Mouse (Mus musculus) E14TG2a.4 (cell line): ENCODE results near the gene Trim3.

Source experiments
- H3K27me3 ChIP-seq: 2 replicates; pipeline ENCODE4 v1.6.1; 2014; ENCODE audit warnings: low read length, control low read depth; ENCODE audit not compliant: insufficient read depth
- H3K36me3 ChIP-seq: 2 replicates; pipeline ENCODE4 v1.6.1; 2014; ENCODE audit warnings: low read length, control low read depth; ENCODE audit not compliant: insufficient read depth
- H3K4me1 ChIP-seq: replicated peaks from 2 replicates; pipeline ENCODE4 v1.6.1; 2014; ENCODE audit warnings: low read depth, low read length, control low read depth
- H3K4me3 ChIP-seq: replicated peaks from 2 replicates; pipeline ENCODE4 v1.5.1; 2014; ENCODE audit warnings: mild to moderate bottlenecking, low read length
- H3K9me3 ChIP-seq: 2 replicates; pipeline ENCODE4 v1.6.1; 2014; ENCODE audit warnings: low read length, control low read depth
- CTCF ChIP-seq: conservative IDR thresholded peaks from 2 replicates; pipeline ENCODE4 v1.5.1; 2014; ENCODE audit warnings: low read length
- NANOG ChIP-seq: IDR thresholded peaks from 2 replicates; pipeline ENCODE4 v1.6.1; 2014; ENCODE audit warnings: borderline replicate concordance, low read length, mixed read lengths
- POU5F1 ChIP-seq: IDR thresholded peaks from 2 replicates; pipeline ENCODE4 v1.6.1; 2014; ENCODE audit warnings: low read length, borderline replicate concordance

Gene Trim3

GRCm38 (mm10) chr7:105633127-105633800 lies at the start of gene Trim3:
TSS of gene Trim3 (minus strand) at chr7:105633571.
- Histone ChIP-seq H3K27me3 (peaks cover 30% of the 10 kb centered on the region), H3K36me3 (peaks cover 30% of the 10 kb centered on the region), H3K4me1 (peaks cover 28% of the 10 kb centered on the region), H3K9me3 (no peaks in the 10 kb centered on the region), H3K4me3 (peak within 1 kb of the TSS; percentile 93)
- no peak for TF ChIP-seq NANOG
- TF ChIP-seq POU5F1, result no peak
- no peak for TF ChIP-seq CTCF

GRCm38 (mm10) chr7:105650639-105651435 lies 17.5 kb upstream of the Trim3 start, which contains the start of gene Dnhd1:
TSS of gene Dnhd1 (plus strand) at chr7:105650827.
- Histone ChIP-seq H3K4me1 (peaks cover 20% of the 10 kb centered on the region), H3K9me3 (no peaks in the 10 kb centered on the region), H3K4me3 (peak within 1 kb of the TSS; percentile 72), H3K27me3 (no peaks in the 10 kb centered on the region; the same call in 1 of the 2 replicates), H3K36me3 (no peaks in the 10 kb centered on the region)
- peak; percentile 29; the same call in 1 of the 2 replicates for TF ChIP-seq CTCF
- no peak for TF ChIP-seq POU5F1
- TF ChIP-seq NANOG, result no peak

- H3K4me1 ChIP-seq, result peaks cover 26% of the 10 kb centered on the region
- TF ChIP-seq CTCF (no peak), NANOG (no peak), POU5F1 (no peak)
- no peaks in the 10 kb centered on the region for H3K9me3 ChIP-seq
- no peak overlapping the region for H3K4me3 ChIP-seq
- H3K36me3 ChIP-seq, result peaks cover 55% of the 10 kb centered on the region
- H3K27me3 ChIP-seq, result no peaks in the 10 kb centered on the region
Measured at GRCm38 (mm10) chr7:105641936-105642335, 8.6 kb upstream of the Trim3 start.

- peaks cover 65% of the 10 kb centered on the region for H3K36me3 ChIP-seq
- peak overlapping the region; percentile 94 for H3K4me3 ChIP-seq
- no peaks in the 10 kb centered on the region for H3K9me3 ChIP-seq
- no peak for TF ChIP-seq POU5F1
- no peak for TF ChIP-seq NANOG
- TF ChIP-seq CTCF, result no peak
- H3K27me3 ChIP-seq, result no peaks in the 10 kb centered on the region
- H3K4me1 ChIP-seq, result peaks cover 30% of the 10 kb centered on the region
Measured at GRCm38 (mm10) chr7:105640894-105641255, 7.5 kb upstream of the Trim3 start.

GRCm38 (mm10) chr7:105640233-105640893 lies 7.0 kb upstream of the Trim3 start, which contains the start of the genes Arfip2 and Gm45799:
TSS of gene Arfip2 (minus strand) at chr7:105640416.
TSS of gene Gm45799 (plus strand) at chr7:105640552.
- Histone ChIP-seq H3K4me3 (peak within 1 kb of the TSS; percentile 94), H3K36me3 (peaks cover 71% of the 10 kb centered on the region), H3K4me1 (peaks cover 34% of the 10 kb centered on the region), H3K9me3 (no peaks in the 10 kb centered on the region), H3K27me3 (no peaks in the 10 kb centered on the region; the same call in 1 of the 2 replicates)
- TF ChIP-seq POU5F1 (no peak), CTCF (no peak), NANOG (no peak)

- H3K9me3 ChIP-seq, result no peaks in the 10 kb centered on the region
- H3K4me1 ChIP-seq, result peaks cover 34% of the 10 kb centered on the region
- peaks cover 5% of the 10 kb centered on the region for H3K27me3 ChIP-seq
- H3K4me3 ChIP-seq, result peak within 1 kb of the TSS; percentile 94
- H3K36me3 ChIP-seq, result peaks cover 67% of the 10 kb centered on the region
- no peak for TF ChIP-seq NANOG
- no peak for TF ChIP-seq POU5F1
- no peak for TF ChIP-seq CTCF
Measured at GRCm38 (mm10) chr7:105639756-105640155, 6.4 kb upstream of the Trim3 start, which contains the start of gene Timm10b. TSS of gene Timm10b (plus strand) at chr7:105640056.

GRCm38 (mm10) chr7:105639304-105639703 lies 5.9 kb upstream of the Trim3 start:
- H3K27me3 ChIP-seq, result peaks cover 9% of the 10 kb centered on the region
- no peaks in the 10 kb centered on the region for H3K9me3 ChIP-seq
- peak overlapping the region; percentile 94 for H3K4me3 ChIP-seq
- peaks cover 37% of the 10 kb centered on the region for H3K4me1 ChIP-seq
- H3K36me3 ChIP-seq, result peaks cover 65% of the 10 kb centered on the region
- TF ChIP-seq POU5F1 (no peak), CTCF (no peak), NANOG (no peak)

- no peaks in the 10 kb centered on the region for H3K9me3 ChIP-seq
- peaks cover 14% of the 10 kb centered on the region for H3K27me3 ChIP-seq
- peaks cover 42% of the 10 kb centered on the region for H3K4me1 ChIP-seq
- TF ChIP-seq CTCF (no peak), POU5F1 (no peak), NANOG (no peak)
- no peak overlapping the region for H3K4me3 ChIP-seq
- H3K36me3 ChIP-seq, result peaks cover 62% of the 10 kb centered on the region
Measured at GRCm38 (mm10) chr7:105638776-105639175, 5.4 kb upstream of the Trim3 start.
